Mouse (Mus musculus) liver, embryonic 11.5 days (tissue): ENCODE data around the gene Mapk1ip1. TPM values are rescaled to one million over a fixed set of nuclear protein-coding genes. Genes with fewer than 3 reads are reported as not detected.

Source experiments
- ATAC-seq: fragments of 200-750 bp; cut with Nextera tagmentation; replicated peaks from 2 replicates; pipeline ENCODE4 v1.8.0; 2017; ENCODE audit warnings: moderate number of reproducible peaks, mild to moderate bottlenecking, moderate TSS enrichment, moderate library complexity; ENCODE audit not compliant: low FRiP score
- DNase-seq: peaks from one replicate; pipeline ENCODE4 v3.0.0-alpha.2; 2017; ENCODE audit warnings: low spot score
- H3K27ac ChIP-seq: fragments of 300-500 bp; sonication (generic); 2 replicates; pipeline ENCODE4 v1.5.1; 2014; ENCODE audit warnings: mild to moderate bottlenecking, low read depth, low read length, control low read depth
- H3K27me3 ChIP-seq: fragments of 300-500 bp; sonication (generic); replicated peaks from 2 replicates; pipeline ENCODE4 v1.6.1; 2014; ENCODE audit warnings: low read length, mixed read lengths; ENCODE audit not compliant: control insufficient read depth, insufficient read depth
- H3K36me3 ChIP-seq: fragments of 300-500 bp; sonication (generic); 2 replicates; pipeline ENCODE4 v1.6.1; 2014; ENCODE audit warnings: mild to moderate bottlenecking, low read length, moderate library complexity, mixed read lengths; ENCODE audit not compliant: control insufficient read depth, insufficient read depth
- H3K4me1 ChIP-seq: fragments of 300-500 bp; sonication (generic); replicated peaks from 2 replicates; pipeline ENCODE4 v1.6.1; 2014; ENCODE audit warnings: low read length, mixed read lengths; ENCODE audit not compliant: control insufficient read depth, insufficient read depth
- H3K4me2 ChIP-seq: fragments of 300-500 bp; sonication (generic); 2 replicates; pipeline ENCODE4 v1.6.1; 2014; ENCODE audit warnings: mild to moderate bottlenecking, control low read depth, moderate library complexity
- H3K4me3 ChIP-seq: fragments of 300-500 bp; sonication (generic); 2 replicates; pipeline ENCODE4 v1.5.1; 2014; ENCODE audit warnings: low read depth, low read length, control low read depth
- H3K9ac ChIP-seq: fragments of 300-500 bp; sonication (generic); 2 replicates; pipeline ENCODE4 v1.6.1; 2014; ENCODE audit warnings: low read depth, low read length, control low read depth
- H3K9me3 ChIP-seq: fragments of 300-500 bp; sonication (generic); 2 replicates; pipeline ENCODE4 v1.6.1; 2016; ENCODE audit warnings: low read length, inconsistent platforms, mixed read lengths; ENCODE audit not compliant: control insufficient read depth
- WGBS: fragments of 180-500 bp; shearing (Covaris S2); extraction: QIAGEN DNeasy Blood & Tissue Kit; methylation state at CpG from one replicate; pipeline ENCODE4 v1.1.7; 2014; 5-methylcytosine and 5-hydroxymethylcytosine counted together
- polyA plus RNA-seq: library from polyadenylated mRNA; unstranded; fragments of >200 nt; fragmentation: Nextera tagmentation; extraction: Ambion mirVana; gene quantifications from 2 replicates; pipeline ENCODE4 v1.2.1, GENCODE M21; 2014

Gene Mapk1ip1
- polyA plus RNA-seq, 1 experiment from 2014 or later: 7.4 TPM

DNA sequence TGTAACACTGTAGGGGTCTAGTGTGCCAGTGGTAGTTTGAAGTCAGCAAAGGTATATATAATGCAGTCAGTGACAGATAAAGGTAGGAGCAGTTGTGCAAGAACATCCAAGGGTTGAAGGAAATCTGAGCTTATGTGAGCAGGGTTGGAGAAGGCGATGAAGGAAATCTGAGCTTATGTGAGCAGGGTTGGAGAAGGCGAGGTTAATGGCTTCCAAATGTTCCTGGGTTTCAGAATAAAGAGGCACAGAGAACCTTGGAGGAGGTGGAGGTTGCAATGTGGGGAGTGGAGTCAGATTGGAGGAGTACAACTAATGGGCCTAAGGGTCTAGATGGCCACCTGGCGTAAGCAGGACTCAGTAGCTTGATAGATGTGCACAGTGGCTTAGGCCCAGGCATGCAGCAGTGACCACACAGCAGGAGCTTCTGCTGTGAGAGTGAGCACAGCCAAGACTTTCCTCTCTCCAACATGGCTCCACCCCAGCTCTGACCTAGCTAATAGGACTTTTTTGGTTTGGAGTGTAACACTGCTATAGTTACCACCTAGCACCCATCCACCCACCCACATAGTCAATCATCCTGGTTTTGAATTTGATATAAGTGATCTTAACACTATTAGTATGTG is 18.0 kb upstream of the Mapk1ip1 start:
- DNase-seq: no peak
- Histone ChIP-seq H3K9me3 (no peaks in the 10 kb centered on the region), H3K9ac (no peak overlapping the region), H3K4me2 (no peak overlapping the region), H3K36me3 (peaks cover 4% of the 10 kb centered on the region), H3K4me1 (no peaks in the 10 kb centered on the region), H3K4me3 (no peak overlapping the region), H3K27me3 (no peaks in the 10 kb centered on the region), H3K27ac (no peak overlapping the region)
- 82% methylated on average over 3 of the region's 3 CpGs for WGBS
- ATAC-seq: no peak

DNA sequence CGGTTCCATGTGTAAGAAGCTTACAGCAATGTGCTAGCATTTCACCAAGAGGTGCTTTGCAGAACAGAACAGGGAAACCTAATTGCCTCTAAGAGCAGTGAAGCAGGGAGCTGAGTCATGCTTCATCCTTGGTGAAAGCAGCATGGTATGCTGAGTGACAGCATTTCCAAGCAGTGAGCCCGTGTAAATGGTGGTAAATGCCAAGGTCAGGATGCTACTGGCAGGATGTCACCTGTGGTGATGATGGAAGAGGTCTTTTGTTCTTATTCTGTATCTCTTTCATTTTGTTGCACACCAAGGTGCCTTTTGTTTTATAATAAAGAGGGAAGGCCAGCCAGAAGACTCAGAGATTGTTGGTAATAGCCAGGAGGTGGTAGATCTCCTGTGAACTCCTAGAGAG is 10.6 kb upstream of the Mapk1ip1 start:
- H3K36me3 ChIP-seq: peaks cover 18% of the 10 kb centered on the region; the same call in 1 of the 2 replicates

GRCm38 (mm10) chr7:138854201-138854600 is 8.1 kb upstream of the Mapk1ip1 start:
- Histone ChIP-seq H3K4me3 (no peak overlapping the region), H3K9ac (no peak overlapping the region), H3K27ac (no peak overlapping the region), H3K36me3 (peaks cover 18% of the 10 kb centered on the region), H3K27me3 (no peaks in the 10 kb centered on the region), H3K4me1 (peaks cover 4% of the 10 kb centered on the region; the same call in 1 of the 2 replicates), H3K9me3 (no peaks in the 10 kb centered on the region), H3K4me2 (no peak overlapping the region)
- no peak for DNase-seq
- ATAC-seq: no peak
- 91% methylated on average over 2 of the region's 2 CpGs for WGBS

More for the DNA sequence above, 10.6 kb upstream of the Mapk1ip1 start:
- no peak overlapping the region for H3K4me3 ChIP-seq
- ATAC-seq (no peak), DNase-seq (no peak)
- H3K9me3 ChIP-seq: no peaks in the 10 kb centered on the region
- H3K27me3 ChIP-seq: no peaks in the 10 kb centered on the region
- no peaks in the 10 kb centered on the region for H3K4me1 ChIP-seq
- H3K27ac ChIP-seq: no peak overlapping the region
- H3K9ac ChIP-seq: no peak overlapping the region
- 70% methylated on average over 2 of the region's 2 CpGs for WGBS
- H3K4me2 ChIP-seq: no peak overlapping the region

GRCm38 (mm10) chr7:138853417-138854031 is 7.5 kb upstream of the Mapk1ip1 start:
- peaks cover 4% of the 10 kb centered on the region; the same call in 1 of the 2 replicates for H3K4me1 ChIP-seq
- H3K4me2 ChIP-seq: no peak overlapping the region
- ATAC-seq: no peak
- H3K9me3 ChIP-seq: no peaks in the 10 kb centered on the region
- no peak overlapping the region for H3K27ac ChIP-seq
- no peak overlapping the region for H3K4me3 ChIP-seq
- no peak for DNase-seq
- WGBS: 93% methylated on average over 4 of the region's 4 CpGs
- no peaks in the 10 kb centered on the region for H3K27me3 ChIP-seq
- peaks cover 15% of the 10 kb centered on the region for H3K36me3 ChIP-seq
- H3K9ac ChIP-seq: no peak overlapping the region

DNA sequence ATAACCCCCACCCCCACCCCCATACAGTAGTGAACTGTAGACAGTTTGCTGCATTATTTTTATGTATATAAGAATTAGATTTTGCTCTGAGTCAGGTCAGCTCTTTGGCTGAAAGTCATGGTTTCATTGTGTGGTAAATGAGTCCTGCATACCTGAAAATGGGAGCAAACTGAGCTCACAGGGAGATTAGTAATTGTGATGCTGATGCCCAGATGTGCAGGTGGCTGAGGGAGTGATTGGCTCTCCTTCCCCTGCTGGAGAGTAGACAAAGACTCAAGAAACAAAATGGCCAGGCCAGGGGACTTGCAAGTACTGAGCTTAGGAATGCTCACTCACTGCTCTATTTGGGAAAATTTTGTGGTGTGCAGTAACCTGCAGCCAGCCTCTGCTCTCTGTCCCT is 4.0 kb upstream of the Mapk1ip1 start:
- H3K4me1 ChIP-seq: peaks cover 15% of the 10 kb centered on the region
- no peak overlapping the region for H3K4me3 ChIP-seq
- DNase-seq (no peak), ATAC-seq (no peak)
- H3K9ac ChIP-seq: no peak overlapping the region
- no peaks in the 10 kb centered on the region for H3K27me3 ChIP-seq
- H3K9me3 ChIP-seq: no peaks in the 10 kb centered on the region
- H3K36me3 ChIP-seq: peaks cover 12% of the 10 kb centered on the region
- no peak overlapping the region for H3K4me2 ChIP-seq
- no peak overlapping the region for H3K27ac ChIP-seq

DNA sequence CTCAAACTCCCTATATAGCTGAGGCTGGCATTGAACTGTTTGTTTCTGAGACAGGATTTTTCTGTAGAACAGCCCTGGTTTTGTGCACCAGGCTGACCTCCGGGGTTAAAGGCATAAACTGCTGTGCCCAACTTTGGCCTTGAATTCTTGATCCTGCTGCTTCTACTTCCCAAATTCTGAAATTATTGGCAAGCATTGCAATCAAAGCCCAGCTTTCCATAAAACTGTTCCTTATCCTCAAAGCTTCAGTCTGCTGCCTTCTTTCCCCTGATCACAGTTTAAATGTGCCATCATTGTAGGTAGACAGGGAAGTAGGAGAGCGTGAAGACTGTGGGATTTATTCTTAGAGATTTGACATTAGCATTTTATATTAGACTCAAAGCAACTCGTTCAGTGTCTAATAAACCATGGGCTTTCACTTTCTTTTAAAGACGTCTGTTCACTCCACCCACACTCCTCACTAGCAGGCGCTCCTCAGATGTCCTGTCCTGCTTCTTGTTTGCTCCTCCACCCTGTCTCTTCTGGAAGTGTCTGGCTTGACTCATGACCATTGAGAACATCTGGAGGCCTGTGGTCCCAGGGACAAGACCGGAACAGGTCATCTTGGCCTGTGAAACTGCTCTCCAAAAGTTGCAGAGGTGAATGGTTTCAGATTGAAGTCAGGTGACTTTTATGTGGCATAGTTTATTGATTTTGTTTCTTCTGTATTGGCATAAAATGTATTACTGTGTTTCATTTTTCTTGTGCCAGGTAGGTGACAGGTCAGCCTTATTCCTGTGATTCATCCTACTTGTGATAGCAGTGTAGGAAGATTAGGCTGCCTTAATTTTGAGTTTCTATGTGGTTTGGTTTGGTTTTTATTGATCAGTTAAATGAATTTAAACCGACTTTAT is 2.2 kb upstream of the Mapk1ip1 start:
- Histone ChIP-seq H3K27me3 (no peaks in the 10 kb centered on the region), H3K27ac (no peak overlapping the region), H3K4me3 (peak overlapping the region; percentile 99; the same call in 1 of the 2 replicates), H3K4me1 (peaks cover 18% of the 10 kb centered on the region), H3K36me3 (peaks cover 8% of the 10 kb centered on the region), H3K9me3 (no peaks in the 10 kb centered on the region), H3K9ac (peak overlapping the region; percentile 97), H3K4me2 (peak overlapping the region; percentile 61)
- no peak for DNase-seq
- WGBS: 85% methylated on average over 7 of the region's 7 CpGs
- no peak for ATAC-seq

DNA sequence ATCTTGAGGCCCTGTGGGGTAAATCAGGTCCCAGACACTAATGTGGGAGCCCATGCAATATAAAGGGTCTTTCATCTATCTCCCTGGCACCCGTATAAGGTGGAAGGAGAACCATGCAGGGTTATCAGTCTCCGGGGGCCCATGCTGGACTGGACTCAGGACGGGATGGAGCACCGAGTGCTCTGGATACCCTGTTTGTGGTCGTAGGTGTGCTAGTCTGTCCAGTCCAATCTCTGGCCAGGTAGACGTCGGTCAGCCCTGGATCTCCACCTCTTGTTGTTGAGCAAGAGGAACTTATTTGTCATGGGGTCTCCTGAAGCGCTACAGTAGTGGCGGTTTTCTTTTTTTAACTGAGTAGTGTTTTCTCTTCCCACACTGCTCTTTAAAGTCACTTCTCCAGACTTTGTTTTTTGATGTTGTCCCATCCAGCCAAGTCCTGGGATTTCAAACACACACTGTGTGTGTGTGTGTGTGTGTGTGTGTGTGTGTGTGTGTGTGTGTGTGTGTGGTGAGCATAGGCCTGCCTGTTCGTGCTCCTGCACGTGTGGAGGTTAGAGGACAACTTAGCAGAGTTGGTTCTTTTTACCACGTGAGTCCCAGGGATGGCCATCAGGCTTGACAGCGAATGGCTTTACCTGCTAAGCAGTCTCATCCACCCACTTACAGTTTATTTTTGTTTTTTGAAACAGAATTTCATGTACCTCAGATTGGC is 1.4 kb upstream of the Mapk1ip1 start:
- DNase-seq (no peak), ATAC-seq (no peak)
- H3K27me3 ChIP-seq: no peaks in the 10 kb centered on the region
- peaks cover 3% of the 10 kb centered on the region for H3K36me3 ChIP-seq
- H3K4me1 ChIP-seq: peaks cover 18% of the 10 kb centered on the region
- 37% methylated on average over 13 of the region's 13 CpGs for WGBS
- peak overlapping the region; percentile 97 for H3K9ac ChIP-seq
- peak overlapping the region; percentile 99 for H3K4me3 ChIP-seq
- H3K9me3 ChIP-seq: no peaks in the 10 kb centered on the region
- peak overlapping the region; percentile 61 for H3K4me2 ChIP-seq
- H3K27ac ChIP-seq: no peak overlapping the region

DNA sequence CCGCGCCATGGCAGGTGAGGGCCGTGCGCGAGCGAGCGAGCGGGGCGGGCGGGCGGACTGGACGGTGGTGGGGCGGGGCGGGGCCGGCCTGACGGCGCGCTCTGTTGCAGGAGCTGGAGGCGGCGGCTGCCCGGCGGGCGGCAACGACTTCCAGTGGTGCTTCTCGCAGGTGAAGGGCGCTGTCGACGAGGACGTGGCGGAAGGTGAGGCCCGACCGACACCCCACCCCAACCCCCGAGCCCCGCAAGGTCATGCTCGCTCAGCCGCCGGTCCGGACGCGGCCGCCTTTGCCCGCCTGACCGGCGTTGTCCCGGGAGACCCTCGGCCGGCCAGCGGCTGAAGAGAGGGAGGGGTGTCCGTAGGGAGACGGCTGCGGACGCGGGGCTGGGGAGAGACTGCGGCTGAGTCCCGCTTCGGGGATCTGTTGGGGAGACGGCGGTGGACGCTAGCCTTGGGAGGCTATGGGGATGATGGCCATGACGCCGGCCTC is 474 bp upstream of the Mapk1ip1 start:
- peak; percentile 82 for ATAC-seq
- WGBS: under 1% methylated on average over 60 of the region's 61 CpGs
- H3K27ac ChIP-seq: peak overlapping the region; percentile 95
- H3K36me3 ChIP-seq: no peaks in the 10 kb centered on the region; the same call in none of the 2 replicates
- H3K9ac ChIP-seq: peak overlapping the region; percentile 97
- H3K4me3 ChIP-seq: peak overlapping the region; percentile 99
- H3K4me1 ChIP-seq: peaks cover 18% of the 10 kb centered on the region
- DNase-seq: no peak
- no peaks in the 10 kb centered on the region for H3K9me3 ChIP-seq
- no peaks in the 10 kb centered on the region for H3K27me3 ChIP-seq
- peak overlapping the region; percentile 61 for H3K4me2 ChIP-seq
